Mouse (Mus musculus): ENCODE data around the gene Xkr7. TPM values are rescaled to one million over a fixed set of nuclear protein-coding genes. Genes with fewer than 3 reads are reported as not detected.

The Xkr7 gene
- total and polyA plus RNA-seq, 3 experiments = 0.08 TPM; not detected in 2

- no peaks in the 10 kb centered on the region for H3K36me3 ChIP-seq (ENCODE audit: control insufficient read depth, insufficient read depth, low read length)
- intact Hi-C loops (cut with DNase I) = loop anchor here (1.0 to 10.0 kb wide), 2 partner anchors 102 to 331 kb away; partner anchors contain the start of gene Mcts2
- H3K79me2 ChIP-seq (replicated peaks; ENCODE audit: control insufficient read depth, insufficient read depth, low read length) = peaks cover 6% of the 10 kb centered on the region
- TF ChIP-seq EP300 (IDR thresholded peaks at IDR 0.05; ENCODE audit: insufficient read depth, low read depth, low read length) = no peak
- no peak for TF ChIP-seq POLR2A (IDR thresholded peaks at IDR 0.05; ENCODE audit: insufficient read depth, low read depth, low read length)
- TF ChIP-seq CTCF (IDR thresholded peaks at IDR 0.05) = no peak
- H3K27ac ChIP-seq = no peak overlapping the region
- H3K4me3 ChIP-seq = no peak overlapping the region; the same call in 1 of the 2 replicates
- 28% methylated on average over 8 of the region's 8 CpGs for WGBS
- DNase-seq = no peak
- H3K9ac ChIP-seq (ENCODE audit: low read depth, low read length) = no peak overlapping the region
- H3K27me3 ChIP-seq (ENCODE audit: control insufficient read depth, insufficient read depth, low read length) = no peaks in the 10 kb centered on the region
- H3K4me1 ChIP-seq (ENCODE audit: control insufficient read depth, insufficient read depth, low read length) = peaks cover 6% of the 10 kb centered on the region
Measured at GRCm38 (mm10) chr2:153015804-153016203, 15.8 kb upstream of the Xkr7 start.

DNA sequence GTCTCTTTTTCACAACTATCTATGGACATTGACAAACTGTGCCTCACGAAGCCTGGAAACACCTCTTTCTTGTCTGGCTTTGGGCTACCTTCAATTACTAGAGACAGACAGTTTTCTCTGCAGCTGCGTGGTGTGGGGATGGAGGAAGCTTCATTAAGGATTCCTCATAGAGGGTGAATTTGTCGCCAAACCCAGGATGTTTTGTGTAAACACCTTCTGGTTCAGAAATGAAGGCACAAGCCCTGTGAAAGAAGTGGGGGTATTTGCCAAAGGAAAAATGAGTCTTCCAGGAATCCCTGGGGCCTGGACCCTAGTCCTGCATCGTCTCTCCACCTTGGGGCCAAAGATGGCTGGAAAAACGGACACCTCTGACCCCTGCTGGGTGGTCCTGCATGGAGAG lies 14.9 kb upstream of the Xkr7 start:
- H3K4me3 ChIP-seq = no peak overlapping the region
- peaks cover 6% of the 10 kb centered on the region for H3K4me1 ChIP-seq (ENCODE audit: control insufficient read depth, insufficient read depth, low read length)
- DNase-seq = no peak
- H3K27ac ChIP-seq = no peak overlapping the region
- TF ChIP-seq EP300 (IDR thresholded peaks at IDR 0.05; ENCODE audit: insufficient read depth, low read depth, low read length) = no peak
- H3K9ac ChIP-seq (ENCODE audit: low read depth, low read length) = no peak overlapping the region
- no peaks in the 10 kb centered on the region for H3K27me3 ChIP-seq (ENCODE audit: control insufficient read depth, insufficient read depth, low read length)
- intact Hi-C loops (cut with DNase I) = loop anchor here (10.0 kb wide), 1 partner anchor 332 kb away; the partner anchor contains the start of gene Mcts2
- WGBS = 37% methylated on average over 5 of the region's 5 CpGs
- H3K79me2 ChIP-seq (replicated peaks; ENCODE audit: control insufficient read depth, insufficient read depth, low read length) = peaks cover 6% of the 10 kb centered on the region
- H3K36me3 ChIP-seq (ENCODE audit: control insufficient read depth, insufficient read depth, low read length) = no peaks in the 10 kb centered on the region

DNA sequence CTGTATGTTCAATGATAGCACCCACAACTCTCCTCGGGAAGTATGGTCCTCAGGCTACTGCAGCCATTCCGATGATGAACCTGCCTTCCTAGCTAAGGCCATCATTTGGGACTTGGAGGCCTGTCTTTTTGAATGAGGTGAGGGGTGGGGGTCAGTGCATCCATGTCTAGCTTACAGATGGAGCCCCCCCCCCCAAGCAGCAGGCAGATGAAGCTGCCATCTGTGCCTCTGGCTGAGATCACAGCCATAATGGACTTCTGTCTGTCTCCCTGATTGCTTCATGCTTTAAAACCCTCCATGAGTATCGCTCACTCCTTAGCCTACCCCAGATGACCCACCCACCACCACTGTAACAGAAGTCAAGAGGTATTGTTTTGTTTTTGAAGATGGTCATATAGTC lies 12.3 kb upstream of the Xkr7 start:
- Histone ChIP-seq H3K36me3 (ENCODE audit: control insufficient read depth, insufficient read depth, low read length) (no peaks in the 10 kb centered on the region), H3K4me1 (ENCODE audit: control insufficient read depth, insufficient read depth, low read length) (peaks cover 1% of the 10 kb centered on the region), H3K9ac (ENCODE audit: low read depth, low read length) (no peak overlapping the region), H3K27ac (no peak overlapping the region), H3K27me3 (ENCODE audit: control insufficient read depth, insufficient read depth, low read length) (no peaks in the 10 kb centered on the region), H3K79me2 (replicated peaks; ENCODE audit: control insufficient read depth, insufficient read depth, low read length) (peaks cover 4% of the 10 kb centered on the region; the same call in 1 of the 2 replicates), H3K4me3 (no peak overlapping the region)
- TF ChIP-seq POLR2A (IDR thresholded peaks at IDR 0.05; ENCODE audit: insufficient read depth, low read depth, low read length) (no peak), EP300 (IDR thresholded peaks at IDR 0.05; ENCODE audit: insufficient read depth, low read depth, low read length) (no peak), CTCF (IDR thresholded peaks at IDR 0.05) (no peak)
- no peak for DNase-seq
- intact Hi-C loops (cut with DNase I) = loop anchor here (10.0 kb wide), 1 partner anchor 335 kb away; the partner anchor contains the start of gene Mcts2
- WGBS = 87% methylated on average over 3 of the region's 3 CpGs

- intact Hi-C loops (cut with DNase I) = no loop called here
- H3K27me3 ChIP-seq (ENCODE audit: control insufficient read depth, insufficient read depth, low read length) = no peaks in the 10 kb centered on the region
- no peak overlapping the region for H3K4me3 ChIP-seq
- TF ChIP-seq EP300 (IDR thresholded peaks at IDR 0.05; ENCODE audit: insufficient read depth, low read depth, low read length) (no peak), POLR2A (IDR thresholded peaks at IDR 0.05; ENCODE audit: insufficient read depth, low read depth, low read length) (no peak), CTCF (IDR thresholded peaks at IDR 0.05) (no peak)
- no peaks in the 10 kb centered on the region for H3K79me2 ChIP-seq (replicated peaks; ENCODE audit: control insufficient read depth, insufficient read depth, low read length)
- 75% methylated on average over 3 of the region's 3 CpGs for WGBS
- H3K27ac ChIP-seq = no peak overlapping the region
- no peaks in the 10 kb centered on the region for H3K4me1 ChIP-seq (ENCODE audit: control insufficient read depth, insufficient read depth, low read length)
- no peak overlapping the region for H3K9ac ChIP-seq (ENCODE audit: low read depth, low read length)
- H3K36me3 ChIP-seq (ENCODE audit: control insufficient read depth, insufficient read depth, low read length) = no peaks in the 10 kb centered on the region
- DNase-seq = no peak
Measured at GRCm38 (mm10) chr2:153021163-153021562, 10.5 kb upstream of the Xkr7 start.

DNA sequence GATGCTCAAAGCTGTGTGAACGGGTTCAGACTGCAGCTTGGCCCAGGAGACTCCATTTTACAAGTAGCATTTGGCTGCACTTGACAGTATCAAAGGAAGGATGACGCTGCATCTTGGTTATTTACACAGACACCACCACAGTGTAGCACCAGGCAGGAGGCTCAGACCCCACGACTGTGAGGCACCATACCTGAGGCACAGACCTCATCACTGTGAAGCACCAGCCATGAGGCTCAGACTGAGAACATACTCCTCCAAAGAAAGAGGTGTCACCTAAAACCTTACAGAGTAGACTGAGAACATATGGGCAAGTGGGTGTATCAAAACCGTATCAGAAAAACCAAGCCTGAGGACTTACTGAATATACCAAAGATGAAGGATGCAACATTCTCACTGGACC lies 8.8 kb upstream of the Xkr7 start:
- DNase-seq = no peak
- Histone ChIP-seq H3K27me3 (ENCODE audit: control insufficient read depth, insufficient read depth, low read length) (peaks cover 2% of the 10 kb centered on the region; the same call in 1 of the 2 replicates), H3K79me2 (replicated peaks; ENCODE audit: control insufficient read depth, insufficient read depth, low read length) (no peaks in the 10 kb centered on the region), H3K36me3 (ENCODE audit: control insufficient read depth, insufficient read depth, low read length) (no peaks in the 10 kb centered on the region), H3K27ac (no peak overlapping the region), H3K4me1 (ENCODE audit: control insufficient read depth, insufficient read depth, low read length) (no peaks in the 10 kb centered on the region), H3K4me3 (no peak overlapping the region), H3K9ac (ENCODE audit: low read depth, low read length) (no peak overlapping the region)
- intact Hi-C loops (cut with DNase I) = no loop called here
- TF ChIP-seq EP300 (IDR thresholded peaks at IDR 0.05; ENCODE audit: insufficient read depth, low read depth, low read length) (no peak), POLR2A (IDR thresholded peaks at IDR 0.05; ENCODE audit: insufficient read depth, low read depth, low read length) (no peak), CTCF (IDR thresholded peaks at IDR 0.05) (no peak)
- 47% methylated on average over 4 of the region's 4 CpGs for WGBS

DNA sequence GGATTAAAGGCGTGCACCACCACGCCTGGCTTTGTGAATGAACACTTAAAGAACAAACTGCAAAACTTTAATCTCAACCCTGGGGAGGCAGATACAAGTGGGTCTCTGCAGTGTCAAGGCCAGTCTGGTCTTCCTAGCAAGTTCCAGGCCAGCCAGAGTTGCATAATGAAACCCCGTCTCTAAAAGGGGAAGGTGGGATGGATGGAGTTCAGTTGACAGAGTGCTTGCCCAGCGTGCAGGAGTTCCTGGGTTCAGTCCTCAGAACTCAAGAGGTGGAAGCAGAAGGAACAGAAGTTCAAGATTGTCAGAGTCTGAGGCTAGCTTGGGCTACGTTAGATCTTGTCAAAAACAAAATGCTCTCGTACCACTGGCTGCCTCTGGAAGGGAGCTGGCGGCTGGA lies 5.6 kb upstream of the Xkr7 start:
- Histone ChIP-seq H3K4me1 (ENCODE audit: control insufficient read depth, insufficient read depth, low read length) (no peaks in the 10 kb centered on the region), H3K4me3 (no peak overlapping the region), H3K36me3 (ENCODE audit: control insufficient read depth, insufficient read depth, low read length) (no peaks in the 10 kb centered on the region), H3K27me3 (ENCODE audit: control insufficient read depth, insufficient read depth, low read length) (peaks cover 2% of the 10 kb centered on the region; the same call in 1 of the 2 replicates), H3K79me2 (replicated peaks; ENCODE audit: control insufficient read depth, insufficient read depth, low read length) (no peaks in the 10 kb centered on the region), H3K27ac (no peak overlapping the region), H3K9ac (ENCODE audit: low read depth, low read length) (no peak overlapping the region)
- intact Hi-C loops (cut with DNase I) = no loop called here
- no peak for DNase-seq
- 73% methylated on average over 7 of the region's 7 CpGs for WGBS
- no peak for TF ChIP-seq CTCF (IDR thresholded peaks at IDR 0.05)
- no peak for TF ChIP-seq EP300 (IDR thresholded peaks at IDR 0.05; ENCODE audit: insufficient read depth, low read depth, low read length)
- no peak for TF ChIP-seq POLR2A (IDR thresholded peaks at IDR 0.05; ENCODE audit: insufficient read depth, low read depth, low read length)

Data from heart, adult 2 months (tissue).